ENCODE assay signal across 8 mouse cellular contexts in the genomic region with DNA sequence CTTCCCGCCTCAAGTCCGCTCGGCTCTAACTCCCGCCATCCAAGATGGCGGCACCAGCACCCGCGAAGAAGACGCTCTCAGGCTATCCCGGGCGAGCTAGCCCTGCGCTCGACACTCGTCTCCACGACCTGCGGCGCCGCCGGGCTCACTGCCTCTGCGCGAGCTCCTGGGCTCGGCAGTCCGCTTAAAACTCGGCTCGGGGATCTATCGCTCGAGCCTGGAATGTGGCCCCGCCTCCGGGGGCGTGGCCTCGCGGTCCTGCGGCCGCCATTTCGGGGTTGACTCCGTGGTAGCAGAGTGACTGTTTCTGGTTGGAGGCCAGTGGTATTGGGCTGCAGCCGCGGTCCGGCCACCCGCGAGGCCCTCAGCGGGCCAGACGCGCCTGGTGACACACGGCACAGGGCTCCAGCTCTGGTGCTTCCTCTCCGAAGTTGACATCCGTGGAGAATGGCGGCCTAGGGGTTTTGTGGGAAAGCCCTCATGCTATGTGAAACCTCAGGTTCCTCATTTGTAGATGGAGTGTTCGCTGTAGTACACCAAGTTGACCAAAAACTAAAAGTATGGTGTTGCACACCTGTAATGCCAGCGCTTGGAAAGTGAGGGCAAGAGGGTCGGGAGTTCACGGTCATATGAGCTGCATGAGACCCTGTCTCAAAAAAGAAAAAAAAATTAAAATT. TPM values are rescaled to one million over a fixed set of nuclear protein-coding genes. Genes with fewer than 3 reads are reported as not detected.
DNase-seq lines count a peak whose midpoint lies in the region; ATAC-seq and TF ChIP-seq lines count a peak whose summit lies in the region.

A gene (minus strand): TSS at position 184 of the 677 bp plus-strand sequence.

- TF ChIP-seq CTCF in liver, adult 2 months (IDR thresholded peaks at IDR 0.05; ENCODE audit: low read depth, low read length), result no peak

- peaks cover 15% of the 10 kb centered on the region; the same call in 1 of the 2 replicates for H3K4me1 ChIP-seq in heart, embryonic 11.5 days (ENCODE audit: control insufficient read depth, insufficient read depth, low read length)
- peaks cover 22% of the 10 kb centered on the region for H3K4me1 ChIP-seq in kidney, embryonic 16.5 days (ENCODE audit: insufficient read depth, low read length)
- peaks cover 11% of the 10 kb centered on the region for H3K4me1 ChIP-seq in liver, adult 2 months (ENCODE audit: control insufficient read depth, insufficient read depth, low read length)

- H3K4me2 ChIP-seq in heart, embryonic 11.5 days, result peak within 1 kb of the TSS; percentile 96
- peak within 1 kb of the TSS; percentile 59 for H3K4me2 ChIP-seq in kidney, embryonic 16.5 days (replicated peaks; ENCODE audit: low read depth, low read length)
- peak within 1 kb of the TSS; percentile 95 for H3K4me2 ChIP-seq in myocyte (ENCODE audit: low read depth)

- H3K4me3 ChIP-seq in heart, embryonic 11.5 days (ENCODE audit: low read depth, low read length), result peak within 1 kb of the TSS; percentile 68
- H3K4me3 ChIP-seq in kidney, embryonic 16.5 days (ENCODE audit: low read length), result peak within 1 kb of the TSS; percentile 98
- H3K4me3 ChIP-seq in liver, adult 2 months (ENCODE audit: insufficient read depth, low read depth, low read length), result peak within 1 kb of the TSS; percentile 94
- peak within 1 kb of the TSS; percentile 88 for H3K4me3 ChIP-seq in myocyte

- WGBS in heart, embryonic 11.5 days (ENCODE audit: insufficient replicate concordance), result 1% methylated on average over 51 of the region's 51 CpGs
- under 1% methylated on average over 51 of the region's 51 CpGs for WGBS in kidney, embryonic 16.5 days
- under 1% methylated on average over 51 of the region's 51 CpGs for WGBS in liver, adult 2 months

- peak within 1 kb of the TSS; percentile 89 for H3K9ac ChIP-seq in heart, embryonic 11.5 days (ENCODE audit: low read depth, low read length)
- peak within 1 kb of the TSS; percentile 100 for H3K9ac ChIP-seq in kidney, embryonic 16.5 days (replicated peaks; ENCODE audit: low read length)
- peak within 1 kb of the TSS; percentile 99 for H3K9ac ChIP-seq in liver, adult 2 months (ENCODE audit: low read depth, low read length)

- peak within 1 kb of the TSS; percentile 80 for H3ac ChIP-seq in myocyte (ENCODE audit: control insufficient read depth, insufficient read length)

- peak; percentile 93 for ATAC-seq in erythroblast, adult 5-6 weeks (replicated peaks; ENCODE audit: low FRiP score, poor library complexity, severe bottlenecking)
- peak; percentile 98 for ATAC-seq in heart, embryonic 11.5 days (replicated peaks; ENCODE audit: insufficient number of reproducible peaks, low FRiP score, low TSS enrichment)
- peak; percentile 99 for ATAC-seq in kidney, embryonic 16.5 days (ENCODE audit: low FRiP score, low TSS enrichment)

- H3K27ac ChIP-seq in heart, embryonic 11.5 days (ENCODE audit: low read depth, low read length), result peak within 1 kb of the TSS; percentile 92
- peak within 1 kb of the TSS; percentile 98 for H3K27ac ChIP-seq in kidney, embryonic 16.5 days (ENCODE audit: low read length)
- H3K27ac ChIP-seq in liver, adult 2 months (replicated peaks; ENCODE audit: insufficient read depth, low read depth, low read length), result peak within 1 kb of the TSS; percentile 97

- H3K9me3 ChIP-seq in heart, embryonic 11.5 days (replicated peaks; ENCODE audit: control insufficient read depth, low read length), result no peaks in the 10 kb centered on the region
- H3K9me3 ChIP-seq in kidney, embryonic 16.5 days (ENCODE audit: low read length), result no peaks in the 10 kb centered on the region

- peak; percentile 98 for TF ChIP-seq POLR2A in liver, adult 2 months (IDR thresholded peaks at IDR 0.05; ENCODE audit: extremely low read depth, insufficient read depth, low read length)
- peak; percentile 89 for TF ChIP-seq POLR2A in myocyte (IDR thresholded peaks at IDR 0.05; ENCODE audit: insufficient read length, low read depth)

- no peaks in the 10 kb centered on the region for H3K36me3 ChIP-seq in heart, embryonic 11.5 days (ENCODE audit: control insufficient read depth, insufficient read depth, low read length)
- H3K36me3 ChIP-seq in kidney, embryonic 16.5 days (ENCODE audit: insufficient read depth, low read length), result no peaks in the 10 kb centered on the region
- H3K36me3 ChIP-seq in liver, adult 2 months (ENCODE audit: control insufficient read depth, insufficient read depth, low read length), result no peaks in the 10 kb centered on the region
- no peaks in the 10 kb centered on the region for H3K36me3 ChIP-seq in myocyte (ENCODE audit: control insufficient read depth, insufficient read depth)
- H3K36me3 ChIP-seq in splenic B cell, adult 2 months (ENCODE audit: control insufficient read depth, insufficient read depth, low read length, poor library complexity, severe bottlenecking), result no peaks in the 10 kb centered on the region

- peaks cover 28% of the 10 kb centered on the region for H3K79me2 ChIP-seq in liver, adult 2 months (ENCODE audit: control insufficient read depth, insufficient read depth, low read length)
- H3K79me2 ChIP-seq in myocyte (ENCODE audit: control insufficient read depth, insufficient read depth), result peaks cover 46% of the 10 kb centered on the region

- DNase-seq in B cell, adult 2 months, result peak; percentile 97 to 98
- peak; percentile 99 for DNase-seq in brain, adult 2 months (ENCODE audit: low read depth, low spot score)
- DNase-seq in liver, adult 2 months (ENCODE audit: extremely low read depth, low read depth, low spot score), result peak; percentile 87
- DNase-seq in splenic B cell, adult 2 months (ENCODE audit: low read depth, low spot score), result peak; percentile 97

- H3K27me3 ChIP-seq in heart, embryonic 11.5 days (ENCODE audit: control insufficient read depth, insufficient read depth, low read length), result no peaks in the 10 kb centered on the region
- no peaks in the 10 kb centered on the region for H3K27me3 ChIP-seq in kidney, embryonic 16.5 days (ENCODE audit: insufficient read depth, low read length)
- H3K27me3 ChIP-seq in liver, adult 2 months (ENCODE audit: control insufficient read depth, insufficient read depth, low read length), result no peaks in the 10 kb centered on the region
- H3K27me3 ChIP-seq in myocyte (ENCODE audit: control insufficient read depth, insufficient read depth, insufficient read length), result no peaks in the 10 kb centered on the region
- H3K27me3 ChIP-seq in splenic B cell, adult 2 months (ENCODE audit: control insufficient read depth, insufficient read depth, low read length, poor library complexity, severe bottlenecking), result no peaks in the 10 kb centered on the region

TF ChIP-seq in myocyte, 11 proteins besides CTCF, POLR2A, EP300 and RAD21:
- TF ChIP-seq MYOD1 (IDR thresholded peaks at IDR 0.05; ENCODE audit: control insufficient read depth in 1 of 3, insufficient read length in 2 of 3, low read depth in 2 of 3) (peak in 1 of 3 experiments; percentile 22), MYOG (IDR thresholded peaks at IDR 0.05; ENCODE audit: control insufficient read depth in 1 of 3, insufficient read depth in 1 of 3, insufficient read length in 2 of 3, low read depth in 2 of 3) (peak in 1 of 3 experiments; percentile 48), MAX (IDR thresholded peaks at IDR 0.05; ENCODE audit: low read depth) (no peak), E2F4 (IDR thresholded peaks at IDR 0.05; ENCODE audit: insufficient read depth) (peak; percentile 40), CEBPB (IDR thresholded peaks at IDR 0.05; ENCODE audit: insufficient read depth, poor library complexity, severe bottlenecking) (no peak), POLR2AphosphoS2 (IDR thresholded peaks at IDR 0.05; ENCODE audit: insufficient read length, low read depth) (peak; percentile 76)

RNA-seq across cellular contexts. Expression of the gene that starts here (rescaled TPM):
- total RNA-seq in erythroblast, adult 5-6 weeks (2015; ENCODE audit: low replicate concordance), result 28.4 and 44.7 TPM in 2 replicates
- 19.2 and 36.5 TPM in 2 replicates for total RNA-seq in erythroblast, adult 5-6 weeks (2017; ENCODE audit: low replicate concordance)
- polyA plus RNA-seq in heart, embryonic 11.5 days (2014; fragmentation: Nextera tagmentation; extraction: Ambion mirVana), result 96.3 and 107 TPM in 2 replicates
- polyA plus RNA-seq in kidney, embryonic 16.5 days (2015; fragmentation: Nextera tagmentation; extraction: Ambion mirVana), result 91.0 and 95.7 TPM in 2 replicates
- 71.0 and 92.3 TPM in 2 replicates for total RNA-seq in liver, adult 2 months (2014; rRNA removed)
- 90.3 and 129 TPM in 2 replicates for polyA plus RNA-seq in liver, adult 2 months (2012; rRNA removed)
- 81.2 TPM for polyA plus RNA-seq in myocyte (2012; fragmentation: generic; extraction: Trizol)

Comparison
In these comparisons a context has a peak if more than half of its experiments do, and no peak if none do; other contexts are left out.
1. Peak in every context shown above with its lines: DNase-seq, ATAC-seq, H3K4me3 ChIP-seq and H3K27ac ChIP-seq.